Mouse (Mus musculus) kidney, postnatal 0 days (tissue): ENCODE measurements at regions not wholly inside any gene's neighbourhood (a gene's known extent, or its start where the extent isn't known, plus 50 kb on each side); places are given as distances from the start of the nearest gene placed in this dataset.

ENCODE experiments used
- ATAC-seq: fragments of 200-750 bp; cut with Nextera tagmentation; replicated peaks from 2 replicates; pipeline ENCODE4 v1.8.0; 2017; ENCODE audit warnings: low read depth, moderate number of reproducible peaks, moderate TSS enrichment, moderate library complexity; ENCODE audit not compliant: low FRiP score
- DNase-seq: peaks from one replicate; pipeline ENCODE4 v3.0.0-alpha.2; 2016; ENCODE audit warnings: low spot score
- H3K27ac ChIP-seq: fragments of 300-500 bp; sonication (generic); 2 replicates; pipeline ENCODE4 v1.5.1; 2014; ENCODE audit warnings: mild to moderate bottlenecking
- H3K27me3 ChIP-seq: fragments of 300-500 bp; sonication (generic); 2 replicates; pipeline ENCODE4 v1.6.1; 2014; ENCODE audit warnings: low read length, mixed read lengths; ENCODE audit not compliant: insufficient read depth
- H3K36me3 ChIP-seq: fragments of 300-500 bp; sonication (generic); 2 replicates; pipeline ENCODE4 v1.6.1; 2014; ENCODE audit warnings: low read length, mixed read lengths; ENCODE audit not compliant: insufficient read depth
- H3K4me1 ChIP-seq: fragments of 300-500 bp; sonication (generic); replicated peaks from 2 replicates; pipeline ENCODE4 v1.6.1; 2014; ENCODE audit warnings: antibody characterized with exemption, low read length, mixed read lengths; ENCODE audit not compliant: insufficient read depth
- H3K4me2 ChIP-seq: fragments of 300-500 bp; sonication (generic); 2 replicates; pipeline ENCODE4 v1.6.1; 2014; ENCODE audit warnings: mild to moderate bottlenecking, low read length, moderate library complexity, mixed read lengths
- H3K4me3 ChIP-seq: fragments of 300-500 bp; sonication (generic); replicated peaks from 2 replicates; pipeline ENCODE4 v1.5.1; 2014; ENCODE audit warnings: low read depth, low read length
- H3K9ac ChIP-seq: fragments of 300-500 bp; sonication (generic); 2 replicates; pipeline ENCODE4 v1.6.1; 2014; ENCODE audit warnings: low read depth, low read length
- H3K9me3 ChIP-seq: fragments of 300-500 bp; sonication (generic); replicated peaks from 2 replicates; pipeline ENCODE4 v1.6.1; 2016; ENCODE audit warnings: low read length, inconsistent platforms, mixed read lengths
- CTCF ChIP-seq: IDR thresholded peaks from 2 replicates; pipeline ENCODE4 v1.5.1; 2016; ENCODE audit warnings: antibody characterized with exemption, low read depth, mild to moderate bottlenecking, moderate library complexity
- WGBS: fragments of 180-500 bp; shearing (Covaris S2); extraction: QIAGEN DNeasy Blood & Tissue Kit; methylation state at CpG from one replicate; pipeline ENCODE4 v1.1.7; 2014; 5-methylcytosine and 5-hydroxymethylcytosine counted together

GRCm38 (mm10) chr11:19433680-19434619 is 415.2 kb upstream of the Meis1 start:
- DNase-seq (no peak), ATAC-seq (no peak)
- no peaks in the 10 kb centered on the region for H3K4me1 ChIP-seq
- H3K9me3 ChIP-seq, result 0 out of 2 replicates have a peak, but pooled peaks cover 3% of the 10 kb centered on the region
- H3K9ac ChIP-seq, result no peak overlapping the region
- no peak for TF ChIP-seq CTCF
- H3K27me3 ChIP-seq, result no peaks in the 10 kb centered on the region
- H3K36me3 ChIP-seq, result no peaks in the 10 kb centered on the region
- no peak overlapping the region for H3K4me2 ChIP-seq
- H3K4me3 ChIP-seq, result no peak overlapping the region
- 74% methylated on average over 13 of the region's 13 CpGs for WGBS
- H3K27ac ChIP-seq, result no peak overlapping the region

GRCm38 (mm10) chr11:19438385-19438784 is 419.6 kb upstream of the Meis1 start:
- Histone ChIP-seq H3K9me3 (0 out of 2 replicates have a peak, but pooled peaks cover 3% of the 10 kb centered on the region), H3K27ac (no peak overlapping the region), H3K9ac (no peak overlapping the region), H3K4me2 (no peak overlapping the region), H3K4me1 (no peaks in the 10 kb centered on the region), H3K4me3 (no peak overlapping the region), H3K27me3 (no peaks in the 10 kb centered on the region), H3K36me3 (no peaks in the 10 kb centered on the region)
- WGBS, result 93% methylated on average over 5 of the region's 5 CpGs
- DNase-seq (no peak), ATAC-seq (no peak)
- no peak for TF ChIP-seq CTCF

GRCm38 (mm10) chr11:19441936-19442335 is 423.2 kb upstream of the Meis1 start:
- TF ChIP-seq CTCF, result no peak
- WGBS, result 85% methylated on average over 4 of the region's 4 CpGs

GRCm38 (mm10) chr11:19455391-19456290 is 436.9 kb upstream of the Meis1 start:
- ATAC-seq (no peak), DNase-seq (no peak)
- 88% methylated on average over 12 of the region's 12 CpGs for WGBS
- no peaks in the 10 kb centered on the region for H3K36me3 ChIP-seq
- H3K9ac ChIP-seq, result no peak overlapping the region
- no peak overlapping the region for H3K27ac ChIP-seq
- no peaks in the 10 kb centered on the region for H3K27me3 ChIP-seq
- no peak for TF ChIP-seq CTCF
- no peaks in the 10 kb centered on the region for H3K4me1 ChIP-seq
- H3K9me3 ChIP-seq, result no peaks in the 10 kb centered on the region
- no peak overlapping the region for H3K4me3 ChIP-seq
- H3K4me2 ChIP-seq, result no peak overlapping the region

More at GRCm38 (mm10) chr11:19441936-19442335, 423.2 kb upstream of the Meis1 start:
- H3K4me2 ChIP-seq, result no peak overlapping the region
- no peak overlapping the region for H3K27ac ChIP-seq
- H3K9ac ChIP-seq, result no peak overlapping the region
- no peaks in the 10 kb centered on the region for H3K36me3 ChIP-seq
- 0 out of 2 replicates have a peak, but pooled peaks cover 3% of the 10 kb centered on the region for H3K9me3 ChIP-seq
- no peak overlapping the region for H3K4me3 ChIP-seq
- no peaks in the 10 kb centered on the region for H3K4me1 ChIP-seq
- ATAC-seq (no peak), DNase-seq (no peak)
- H3K27me3 ChIP-seq, result no peaks in the 10 kb centered on the region

- no peak overlapping the region for H3K4me2 ChIP-seq
- TF ChIP-seq CTCF, result no peak
- WGBS, result 38% methylated on average over 1 of the region's 1 CpGs
- ATAC-seq (no peak), DNase-seq (peak; percentile 7)
- no peak overlapping the region for H3K9ac ChIP-seq
- no peaks in the 10 kb centered on the region for H3K4me1 ChIP-seq
- no peak overlapping the region for H3K27ac ChIP-seq
- H3K9me3 ChIP-seq, result no peaks in the 10 kb centered on the region
- no peak overlapping the region for H3K4me3 ChIP-seq
- no peaks in the 10 kb centered on the region for H3K27me3 ChIP-seq
- no peaks in the 10 kb centered on the region for H3K36me3 ChIP-seq
Observed at GRCm38 (mm10) chr11:19456577-19456976, 437.8 kb upstream of the Meis1 start.

GRCm38 (mm10) chr11:19463730-19464358 is 445.1 kb upstream of the Meis1 start:
- WGBS, result 57% methylated on average over 6 of the region's 6 CpGs
- no peak overlapping the region for H3K9ac ChIP-seq
- ATAC-seq (no peak), DNase-seq (no peak)
- no peaks in the 10 kb centered on the region for H3K36me3 ChIP-seq
- no peak overlapping the region for H3K4me2 ChIP-seq
- no peak overlapping the region for H3K4me3 ChIP-seq
- H3K27ac ChIP-seq, result no peak overlapping the region
- H3K4me1 ChIP-seq, result no peaks in the 10 kb centered on the region
- H3K9me3 ChIP-seq, result no peaks in the 10 kb centered on the region
- H3K27me3 ChIP-seq, result no peaks in the 10 kb centered on the region
- no peak for TF ChIP-seq CTCF
